Mouse (Mus musculus) heart, postnatal 0 days (tissue): ENCODE measurements at regions not wholly inside any gene's neighbourhood (a gene's known extent, or its start where the extent isn't known, plus 50 kb on each side); places are given as distances from the start of the nearest gene placed in this dataset.

Source experiments
- ATAC-seq: fragments of 200-750 bp; cut with Nextera tagmentation; 2 replicates; pipeline ENCODE4 v1.8.0; 2017; ENCODE audit warnings: low read depth, moderate number of reproducible peaks, moderate library complexity; ENCODE audit not compliant: insufficient read depth
- DNase-seq: peaks from one replicate; pipeline ENCODE4 v3.0.0-alpha.2; 2016; ENCODE audit warnings: low spot score
- H3K27ac ChIP-seq: fragments of 300-500 bp; sonication (generic); 2 replicates; pipeline ENCODE4 v1.5.1; 2014; ENCODE audit warnings: low read depth, mild to moderate bottlenecking
- H3K27me3 ChIP-seq: fragments of 300-500 bp; sonication (generic); 2 replicates; pipeline ENCODE4 v1.6.1; 2014; ENCODE audit warnings: low read length, mixed read lengths; ENCODE audit not compliant: control insufficient read depth, insufficient read depth
- H3K36me3 ChIP-seq: fragments of 300-500 bp; sonication (generic); replicated peaks from 2 replicates; pipeline ENCODE4 v1.6.1; 2014; ENCODE audit warnings: low read length, mixed read lengths; ENCODE audit not compliant: control insufficient read depth, insufficient read depth
- H3K4me1 ChIP-seq: fragments of 300-500 bp; sonication (generic); 2 replicates; pipeline ENCODE4 v1.6.1; 2014; ENCODE audit warnings: antibody characterized with exemption; ENCODE audit not compliant: control insufficient read depth, insufficient read depth
- H3K4me2 ChIP-seq: fragments of 300-500 bp; sonication (generic); 2 replicates; pipeline ENCODE4 v1.6.1; 2014; ENCODE audit warnings: low read depth, mild to moderate bottlenecking, low read length, moderate library complexity
- H3K4me3 ChIP-seq: fragments of 300-500 bp; sonication (generic); 2 replicates; pipeline ENCODE4 v1.5.1; 2014; ENCODE audit warnings: low read depth, low read length
- H3K9ac ChIP-seq: fragments of 300-500 bp; sonication (generic); replicated peaks from 2 replicates; pipeline ENCODE4 v1.6.1; 2014; ENCODE audit warnings: low read depth, low read length, mixed read lengths
- H3K9me3 ChIP-seq: fragments of 300-500 bp; sonication (generic); replicated peaks from 2 replicates; pipeline ENCODE4 v1.6.1; 2016; ENCODE audit warnings: low read length; ENCODE audit not compliant: control insufficient read depth
- CTCF ChIP-seq: IDR thresholded peaks from 2 replicates; pipeline ENCODE4 v1.5.1; 2016; ENCODE audit warnings: antibody characterized with exemption, control low read depth, low read depth
- EP300 ChIP-seq: IDR thresholded peaks from 2 replicates; pipeline ENCODE4 v1.6.1; 2016; ENCODE audit warnings: antibody characterized with exemption, low read depth
- WGBS: fragments of 180-500 bp; shearing (Covaris S2); extraction: QIAGEN DNeasy Blood & Tissue Kit; methylation state at CpG from one replicate; pipeline ENCODE4 v1.1.7; 2014; 5-methylcytosine and 5-hydroxymethylcytosine counted together

GRCm38 (mm10) chr10:68974771-68975170 lies 176.5 kb upstream of the Rhobtb1 start:
- no peaks in the 10 kb centered on the region for H3K36me3 ChIP-seq
- no peak overlapping the region for H3K27ac ChIP-seq
- DNase-seq (no peak), ATAC-seq (no peak)
- H3K27me3 ChIP-seq, result no peaks in the 10 kb centered on the region
- H3K4me3 ChIP-seq, result no peak overlapping the region
- H3K9me3 ChIP-seq, result no peaks in the 10 kb centered on the region
- no peak overlapping the region for H3K4me2 ChIP-seq
- H3K4me1 ChIP-seq, result no peaks in the 10 kb centered on the region
- no peak overlapping the region for H3K9ac ChIP-seq
- no peak for TF ChIP-seq EP300
- 79% methylated on average over 7 of the region's 7 CpGs for WGBS

DNA sequence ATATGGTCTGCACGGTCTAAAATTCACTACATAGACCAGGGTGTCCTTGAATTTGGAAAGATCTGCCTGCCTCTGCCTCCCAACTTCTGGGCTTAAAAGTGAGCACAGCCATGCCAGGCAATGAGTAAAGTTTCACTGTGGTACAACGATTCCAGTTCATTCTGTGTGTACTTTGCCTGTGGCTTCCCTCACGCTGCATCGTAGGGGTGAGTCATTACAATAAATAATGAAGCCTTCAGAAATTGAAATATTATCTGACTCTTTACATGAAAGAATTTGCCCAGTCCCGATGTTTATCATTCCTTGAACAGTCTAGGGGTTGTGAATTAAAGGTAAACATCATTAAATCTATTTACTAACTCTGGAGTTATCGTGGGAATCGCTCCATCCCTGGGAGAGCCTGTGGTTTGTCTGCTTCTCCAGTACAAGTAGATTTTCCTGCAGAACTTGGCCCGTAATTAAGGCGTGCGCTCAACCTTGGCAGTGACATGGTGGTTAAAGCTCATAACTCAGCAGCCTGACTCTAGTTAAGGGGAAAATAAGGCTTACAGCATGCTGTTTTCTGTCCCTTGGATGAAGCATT lies 174.7 kb upstream of the Rhobtb1 start:
- H3K4me2 ChIP-seq, result no peak overlapping the region
- no peak for TF ChIP-seq EP300
- TF ChIP-seq CTCF, result no peak

GRCm38 (mm10) chr10:68978115-68978514 lies 173.1 kb upstream of the Rhobtb1 start:
- Histone ChIP-seq H3K9ac (no peak overlapping the region), H3K27ac (no peak overlapping the region), H3K4me2 (no peak overlapping the region), H3K36me3 (no peaks in the 10 kb centered on the region), H3K4me3 (no peak overlapping the region), H3K27me3 (no peaks in the 10 kb centered on the region), H3K4me1 (no peaks in the 10 kb centered on the region), H3K9me3 (no peaks in the 10 kb centered on the region)
- DNase-seq (no peak), ATAC-seq (no peak)
- WGBS, result 57% methylated on average over 4 of the region's 4 CpGs
- no peak for TF ChIP-seq EP300
- TF ChIP-seq CTCF, result peak; percentile 61

More for the DNA sequence above, 174.7 kb upstream of the Rhobtb1 start:
- Histone ChIP-seq H3K9me3 (no peaks in the 10 kb centered on the region), H3K9ac (no peak overlapping the region), H3K27me3 (no peaks in the 10 kb centered on the region), H3K4me3 (no peak overlapping the region), H3K36me3 (no peaks in the 10 kb centered on the region), H3K4me1 (no peaks in the 10 kb centered on the region), H3K27ac (no peak overlapping the region)
- 80% methylated on average over 10 of the region's 10 CpGs for WGBS
- no peak for ATAC-seq
- no peak for DNase-seq

GRCm38 (mm10) chr10:68979949-68980348 lies 171.3 kb upstream of the Rhobtb1 start:
- Histone ChIP-seq H3K4me3 (no peak overlapping the region), H3K27me3 (no peaks in the 10 kb centered on the region), H3K27ac (no peak overlapping the region), H3K4me1 (no peaks in the 10 kb centered on the region), H3K36me3 (no peaks in the 10 kb centered on the region), H3K9me3 (no peaks in the 10 kb centered on the region), H3K4me2 (no peak overlapping the region), H3K9ac (no peak overlapping the region)
- ATAC-seq, result 0 out of 2 replicates have a peak, but pooled peaks have one; percentile 58
- DNase-seq, result no peak
- WGBS, result 28% methylated on average over 7 of the region's 7 CpGs
- TF ChIP-seq EP300 (no peak), CTCF (no peak)

DNA sequence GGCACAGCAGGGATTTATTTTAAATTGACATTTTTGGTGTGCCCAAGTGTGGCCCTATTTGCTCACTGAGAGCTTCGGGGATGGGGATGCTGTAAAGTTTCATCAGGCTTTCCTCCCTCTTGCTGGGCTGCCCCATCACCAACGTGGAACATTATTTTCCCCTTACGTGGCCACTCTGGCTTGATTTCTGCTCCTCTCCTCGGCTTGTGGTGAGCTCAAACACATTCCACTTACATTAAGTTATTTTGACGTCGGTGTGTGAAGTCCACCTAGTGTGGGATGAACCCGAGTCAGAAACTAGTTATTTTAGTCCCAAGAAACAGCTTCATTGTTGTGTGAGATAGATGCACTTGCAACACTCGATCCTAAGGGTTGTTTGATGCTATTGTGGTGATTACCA lies 168.9 kb upstream of the Rhobtb1 start:
- TF ChIP-seq EP300 (no peak), CTCF (no peak)
- no peak for DNase-seq
- Histone ChIP-seq H3K9me3 (no peaks in the 10 kb centered on the region), H3K9ac (no peak overlapping the region), H3K27me3 (no peaks in the 10 kb centered on the region), H3K4me1 (no peaks in the 10 kb centered on the region), H3K36me3 (no peaks in the 10 kb centered on the region), H3K27ac (no peak overlapping the region), H3K4me3 (no peak overlapping the region), H3K4me2 (no peak overlapping the region)
- 72% methylated on average over 8 of the region's 8 CpGs for WGBS
- ATAC-seq, result no peak

- no peak for DNase-seq
- Histone ChIP-seq H3K27ac (no peak overlapping the region), H3K4me1 (no peaks in the 10 kb centered on the region), H3K9me3 (no peaks in the 10 kb centered on the region), H3K36me3 (no peaks in the 10 kb centered on the region), H3K27me3 (no peaks in the 10 kb centered on the region), H3K4me2 (no peak overlapping the region), H3K4me3 (no peak overlapping the region), H3K9ac (no peak overlapping the region)
- ATAC-seq, result no peak
- 79% methylated on average over 6 of the region's 6 CpGs for WGBS
- TF ChIP-seq CTCF (no peak), EP300 (no peak)
Measured at GRCm38 (mm10) chr10:68990584-68990983, 160.7 kb upstream of the Rhobtb1 start.
